Mouse (Mus musculus) heart, adult 10 weeks (tissue): ENCODE measurements around the gene Acbd5. TPM values are rescaled to one million over a fixed set of nuclear protein-coding genes. Genes with fewer than 3 reads are reported as not detected.

Experiments
- polyA plus RNA-seq: library from polyadenylated mRNA; stranded (reverse); fragments of 350-450 nt; fragmentation: Illumina TruSeq; extraction: RNeasy Lipid Tissue Mini Kit (QIAGEN cat#74804); gene quantifications from one replicate; pipeline ENCODE4 v1.2.3, GENCODE M21; 2014; ENCODE audit warnings: low read depth, low replicate concordance

The Acbd5 gene
- 19.6 TPM for polyA plus RNA-seq

DNA sequence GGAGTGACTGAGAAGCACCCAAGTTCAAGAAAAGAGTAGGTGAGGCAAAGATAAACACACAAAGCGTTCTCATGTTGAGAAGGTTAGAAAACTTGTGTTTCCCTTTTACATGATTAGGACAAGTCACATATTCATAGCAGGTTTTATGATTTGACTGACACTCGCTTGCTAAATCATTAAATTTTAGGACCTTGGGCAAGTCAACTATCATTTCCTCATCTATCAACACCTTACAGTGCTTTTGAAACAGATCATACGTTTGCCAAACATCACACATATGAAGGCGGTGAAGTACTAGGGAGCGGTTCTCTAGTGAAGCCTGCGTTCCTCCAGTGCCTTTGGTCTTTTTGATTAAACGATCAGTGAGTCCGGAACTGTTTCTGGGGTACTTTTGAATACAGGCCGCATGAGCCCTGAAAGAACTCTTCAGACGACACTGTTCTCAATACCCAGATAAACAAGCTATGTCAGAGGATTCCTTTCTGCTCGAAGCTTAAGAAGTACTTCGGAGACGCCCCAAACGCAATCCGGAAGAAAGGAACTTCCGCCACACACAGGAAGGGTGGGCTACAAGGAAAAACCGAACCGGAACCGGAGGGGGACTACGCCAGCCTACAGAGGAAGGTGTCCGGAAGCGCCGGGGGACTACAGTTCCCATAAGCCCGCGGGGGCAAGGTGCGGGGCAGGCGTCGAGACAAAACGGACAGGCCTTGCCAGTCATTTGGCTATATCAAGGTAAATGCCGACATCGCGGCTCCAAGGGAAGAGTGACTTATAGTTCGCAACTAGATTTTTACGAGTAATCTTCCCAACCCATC, at the start of gene Acbd5:
Gene Acbd5, plus strand, starts transcription at position 616 of the 818 bp plus-strand sequence.

DNA sequence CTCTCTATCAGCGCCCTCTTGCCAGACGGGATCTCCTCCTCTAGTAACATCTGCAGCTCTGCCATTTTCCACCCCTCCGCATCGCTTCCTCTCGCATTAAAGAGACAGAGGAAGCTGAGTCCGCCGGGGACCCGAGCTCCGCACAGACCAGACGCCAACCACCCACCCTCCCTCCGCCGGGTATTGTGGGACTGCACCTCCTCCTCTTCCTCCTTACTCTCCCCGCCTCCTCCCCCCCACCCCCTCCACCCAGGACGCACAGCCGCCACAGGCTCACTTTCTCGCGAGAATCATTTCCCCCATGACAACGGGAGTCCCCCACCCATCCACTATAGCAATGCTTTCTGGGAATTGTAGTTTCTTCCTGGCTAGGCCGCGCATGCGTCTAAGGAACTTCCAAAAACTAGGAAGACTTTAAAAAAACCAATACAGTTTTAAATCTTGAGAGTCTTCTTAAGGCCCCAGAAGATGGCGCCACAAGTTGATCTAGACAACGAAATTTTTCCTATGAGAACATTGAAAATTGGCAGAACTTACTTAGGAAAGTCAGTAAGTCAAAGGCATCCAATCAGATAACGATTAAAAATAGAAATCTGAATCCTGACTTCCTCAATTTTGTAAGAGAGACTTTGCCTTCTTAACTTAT, 27.8 kb upstream of the Acbd5 start, which contains the start of gene Abi1:
Gene Abi1, minus strand, starts transcription at position 241 of the 646 bp plus-strand sequence.

DNA sequence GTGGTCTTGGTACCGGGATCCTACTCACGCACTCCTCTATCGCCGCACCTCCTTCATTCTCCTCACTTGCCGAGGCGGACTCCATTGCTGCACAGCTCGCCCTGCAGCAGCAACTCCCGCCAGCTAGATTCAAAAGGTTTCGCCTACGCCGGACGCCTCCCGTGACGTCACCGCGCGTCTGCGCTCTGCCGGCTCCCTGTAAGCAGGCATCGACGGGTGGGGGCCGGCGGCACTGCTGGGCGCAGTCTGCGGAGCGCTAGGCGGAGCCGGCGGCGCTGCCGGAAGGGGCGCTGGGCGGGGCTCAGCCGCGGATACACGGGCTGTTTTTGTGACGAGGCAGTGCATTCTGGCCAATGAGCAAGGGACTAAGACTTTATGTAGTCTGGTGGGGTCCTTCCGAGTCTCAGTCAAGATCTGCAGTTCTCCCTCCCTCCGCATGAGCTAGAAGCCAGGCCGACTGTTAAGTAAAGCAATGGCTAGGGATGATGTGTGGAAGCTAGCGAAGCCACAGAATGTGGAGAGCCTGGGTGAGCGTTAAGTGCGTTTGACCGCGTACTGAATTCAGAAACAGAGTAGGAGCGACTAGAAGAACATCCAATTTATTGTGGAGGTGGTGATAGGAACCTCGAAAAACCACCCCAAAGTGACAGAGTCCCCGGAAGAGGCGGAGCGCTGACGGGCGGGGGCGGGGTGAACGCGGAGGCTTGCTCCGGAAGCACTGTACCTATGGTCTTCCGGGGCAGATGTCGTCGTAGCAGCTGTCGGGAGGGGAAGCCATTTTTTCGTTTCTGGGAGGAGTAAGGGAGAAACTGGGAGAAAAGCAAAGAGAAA, 88.0 kb downstream of the Acbd5 start, which contains the start of the genes Mastl and Yme1l1:
Gene Mastl, minus strand, starts transcription at position 248 of the 831 bp plus-strand sequence.
Gene Yme1l1, plus strand, starts transcription at position 593 of the 831 bp plus-strand sequence.

Other genes with a start within 250 kb of the Acbd5 start
- gene Pdss1, start 172.6 kb upstream of the Acbd5 start, polyA plus RNA-seq: 21.2 TPM
- 25.9 TPM for gene Abi1, start 27.9 kb upstream of the Acbd5 start, polyA plus RNA-seq
- gene Mastl, start 87.9 kb downstream of the Acbd5 start, polyA plus RNA-seq: 0.37 TPM
- 43.6 TPM for gene Yme1l1, start 88.2 kb downstream of the Acbd5 start, polyA plus RNA-seq
- gene 4931423N10Rik, start 139.3 kb downstream of the Acbd5 start, polyA plus RNA-seq: not detected